Mouse (Mus musculus) gastrocnemius, postnatal 25 days (tissue): ENCODE data around the gene Milr1. TPM values are rescaled to one million over a fixed set of nuclear protein-coding genes. Genes with fewer than 3 reads are reported as not detected.
"Not testable (repeated sequence)": the region's sequence is repeated elsewhere in the genome, so short reads cannot be mapped to it uniquely, and the experiment has no call there.

ENCODE experiments used
- DNase-seq: peaks from one replicate; pipeline ENCODE4 v3.0.0; 2022
- long read RNA-seq, 2 experiments: library from polyadenylated mRNA; stranded (forward); transcript quantifications; one replicate each; pipeline ENCODE4 v2.0.0; 2021
- total RNA-seq, 2 experiments: library from RNA; stranded (reverse); gene quantifications; 1 replicate in 1 of 2; 2 replicates in 1 of 2; pipeline ENCODE4 v1.2.3; 2021

Milr1 gene
- not detected for total RNA-seq
- long read RNA-seq, experiment 1, partial matches to known transcripts = 0 of 2 reads
- long read RNA-seq, experiment 1, other reads (novel, unspliced or antisense) = 1 of 2 reads
- long read RNA-seq, experiment 2, partial matches to known transcripts = 0 of 1 reads
- long read RNA-seq, experiment 2, other reads (novel, unspliced or antisense) = 0 of 1 reads

GRCm38 (mm10) chr11:106751039-106752018 lies at the start of gene Milr1:
TSS of gene Milr1 (plus strand) at chr11:106751226.
- DNase-seq = no peak

GRCm38 (mm10) chr11:106701589-106701988 lies 49.4 kb upstream of the Milr1 start:
- DNase-seq = no peak

- no peak for DNase-seq
Measured at GRCm38 (mm10) chr11:106702584-106702983, 48.4 kb upstream of the Milr1 start.

- DNase-seq = no peak
Measured at GRCm38 (mm10) chr11:106703931-106704330, 47.1 kb upstream of the Milr1 start.

- DNase-seq = no peak
Measured at GRCm38 (mm10) chr11:106704399-106705111, 46.5 kb upstream of the Milr1 start.

- no peak for DNase-seq
Measured at GRCm38 (mm10) chr11:106706212-106706611, 44.8 kb upstream of the Milr1 start.

- DNase-seq = no peak
Measured at GRCm38 (mm10) chr11:106707085-106707484, 43.9 kb upstream of the Milr1 start.

GRCm38 (mm10) chr11:106707866-106708265 lies 43.2 kb upstream of the Milr1 start:
- no peak for DNase-seq

- no peak for DNase-seq
Measured at GRCm38 (mm10) chr11:106709227-106709985, 41.6 kb upstream of the Milr1 start.

- no peak for DNase-seq
Measured at GRCm38 (mm10) chr11:106710789-106711188, 40.2 kb upstream of the Milr1 start.

- DNase-seq = peak; percentile 22
Measured at GRCm38 (mm10) chr11:106715066-106715465, 36.0 kb upstream of the Milr1 start.

- no peak for DNase-seq
Measured at GRCm38 (mm10) chr11:106716568-106716967, 34.5 kb upstream of the Milr1 start.

- DNase-seq = no peak
Measured at GRCm38 (mm10) chr11:106720379-106720778, 30.6 kb upstream of the Milr1 start.

GRCm38 (mm10) chr11:106722831-106723361 lies 28.1 kb upstream of the Milr1 start:
- peak; percentile 33 for DNase-seq

- DNase-seq = no peak
Measured at GRCm38 (mm10) chr11:106723611-106724125, 27.4 kb upstream of the Milr1 start.

GRCm38 (mm10) chr11:106724176-106724915 lies 26.7 kb upstream of the Milr1 start:
- no peak for DNase-seq

- DNase-seq = not testable (repeated sequence)
Measured at GRCm38 (mm10) chr11:106724916-106725235, 26.1 kb upstream of the Milr1 start.

GRCm38 (mm10) chr11:106727967-106728366 lies 23.1 kb upstream of the Milr1 start:
- DNase-seq = no peak

GRCm38 (mm10) chr11:106728402-106729366 lies 22.3 kb upstream of the Milr1 start:
- DNase-seq = no peak

- DNase-seq = no peak
Measured at GRCm38 (mm10) chr11:106729656-106730055, 21.4 kb upstream of the Milr1 start.
